Mouse (Mus musculus) heart, embryonic 16.5 days (tissue): ENCODE data around the gene Sfn. TPM values are rescaled to one million over a fixed set of nuclear protein-coding genes. Genes with fewer than 3 reads are reported as not detected.
A peak's percentile ranks its signal among the peaks of the same experiment; 100 is the strongest.

Experiments used
- ATAC-seq: fragments of 200-750 bp; cut with Nextera tagmentation; replicated peaks from 2 replicates; pipeline ENCODE4 v1.8.0; 2017; ENCODE audit warnings: moderate number of reproducible peaks; ENCODE audit not compliant: insufficient read depth, low FRiP score; ENCODE audit errors: extremely low read depth
- H3K27ac ChIP-seq: fragments of 300-500 bp; sonication (generic); 2 replicates; pipeline ENCODE4 v1.5.1; 2014; ENCODE audit warnings: mild to moderate bottlenecking, low read length, control low read depth, moderate library complexity
- H3K27me3 ChIP-seq: fragments of 300-500 bp; sonication (generic); 2 replicates; pipeline ENCODE4 v1.6.1; 2014; ENCODE audit warnings: low read length, mixed read lengths; ENCODE audit not compliant: control insufficient read depth, insufficient read depth
- H3K36me3 ChIP-seq: fragments of 300-500 bp; sonication (generic); 2 replicates; pipeline ENCODE4 v1.6.1; 2014; ENCODE audit not compliant: control insufficient read depth, insufficient read depth
- H3K4me1 ChIP-seq: fragments of 300-500 bp; sonication (generic); 2 replicates; pipeline ENCODE4 v1.6.1; 2014; ENCODE audit warnings: low read length, mixed read lengths; ENCODE audit not compliant: control insufficient read depth, insufficient read depth
- H3K4me2 ChIP-seq: fragments of 300-500 bp; sonication (generic); 2 replicates; pipeline ENCODE4 v1.6.1; 2014; ENCODE audit warnings: low read depth, mild to moderate bottlenecking, control low read depth, low read length
- H3K4me3 ChIP-seq: fragments of 300-500 bp; sonication (generic); 2 replicates; pipeline ENCODE4 v1.5.1; 2014; ENCODE audit warnings: mild to moderate bottlenecking, control low read depth, low read length
- H3K9ac ChIP-seq: fragments of 300-500 bp; sonication (generic); 2 replicates; pipeline ENCODE4 v1.6.1; 2014; ENCODE audit warnings: low read length, control low read depth
- H3K9me3 ChIP-seq: fragments of 300-500 bp; sonication (generic); replicated peaks from 2 replicates; pipeline ENCODE4 v1.6.1; 2016; ENCODE audit warnings: low read length; ENCODE audit not compliant: control insufficient read depth
- WGBS: fragments of 180-500 bp; shearing (Covaris S2); extraction: QIAGEN DNeasy Blood & Tissue Kit; methylation state at CpG from one replicate; pipeline ENCODE4 v1.1.7; 2014; 5-methylcytosine and 5-hydroxymethylcytosine counted together
- polyA plus RNA-seq: library from polyadenylated mRNA; unstranded; fragments of >200 nt; fragmentation: Nextera tagmentation; extraction: Ambion mirVana; gene quantifications from 2 replicates; pipeline ENCODE4 v1.2.1, GENCODE M21; 2015

Sfn gene
- polyA plus RNA-seq, 1 experiment from 2014 or later: 20.6 TPM

DNA sequence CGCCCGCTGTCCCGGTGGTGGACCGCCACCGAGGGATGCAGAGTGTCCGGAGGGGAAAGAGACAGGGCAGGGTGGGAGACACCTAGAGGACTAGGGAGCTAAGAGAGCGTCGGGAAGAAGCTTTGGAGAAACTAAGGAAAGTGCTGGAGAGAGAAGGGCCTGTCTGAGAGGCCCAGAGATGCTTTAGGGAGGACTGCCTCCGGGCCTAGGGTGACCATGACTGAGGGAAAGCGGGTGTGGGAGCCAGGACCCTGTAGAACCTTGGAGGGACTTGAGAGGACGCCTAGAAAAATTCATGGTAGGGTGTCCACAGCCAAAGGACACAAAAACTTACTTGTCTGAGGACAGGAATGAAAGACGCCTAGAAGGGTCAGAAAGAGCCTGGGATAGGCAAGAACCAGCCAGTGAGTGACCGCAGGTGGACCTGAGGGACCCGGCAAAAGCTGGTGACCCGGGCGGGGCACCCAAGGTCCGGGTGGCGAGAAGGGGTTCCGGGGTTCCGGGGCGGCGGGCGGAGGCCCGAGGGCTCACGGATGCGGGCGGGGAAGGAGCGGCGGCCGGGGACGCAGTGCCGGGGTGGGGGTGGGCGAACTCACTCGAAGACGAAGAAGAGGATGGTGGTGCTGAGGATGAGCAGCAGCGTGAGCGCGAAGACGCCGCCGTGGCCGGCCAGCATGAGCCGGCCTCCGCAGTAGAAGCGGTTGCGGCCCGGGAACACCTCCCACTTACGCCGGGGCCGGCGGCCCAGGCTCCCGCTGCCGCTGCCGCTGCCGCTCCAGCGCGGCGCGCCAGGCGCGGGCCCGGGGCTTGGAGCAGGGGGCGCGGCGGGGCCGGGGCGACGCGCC lies 30.7 kb upstream of the Sfn start:
- Histone ChIP-seq H3K27ac (peak overlapping the region; percentile 62), H3K36me3 (no peaks in the 10 kb centered on the region), H3K4me3 (peak overlapping the region; percentile 83), H3K27me3 (no peaks in the 10 kb centered on the region), H3K4me2 (peak overlapping the region; percentile 95), H3K4me1 (peaks cover 24% of the 10 kb centered on the region), H3K9me3 (no peaks in the 10 kb centered on the region), H3K9ac (peak overlapping the region; percentile 89)
- peak; percentile 73 for ATAC-seq
- WGBS: 3% methylated on average over 59 of the region's 69 CpGs

GRCm38 (mm10) chr4:133631769-133632411 lies 29.9 kb upstream of the Sfn start:
- H3K27ac ChIP-seq: no peak overlapping the region; the same call in 1 of the 2 replicates
- H3K9me3 ChIP-seq: no peaks in the 10 kb centered on the region
- peak overlapping the region; percentile 95 for H3K4me2 ChIP-seq
- H3K4me1 ChIP-seq: peaks cover 24% of the 10 kb centered on the region
- H3K9ac ChIP-seq: peak overlapping the region; percentile 89
- 43% methylated on average over 9 of the region's 9 CpGs for WGBS
- no peak for ATAC-seq
- H3K36me3 ChIP-seq: no peaks in the 10 kb centered on the region
- no peaks in the 10 kb centered on the region for H3K27me3 ChIP-seq
- peak overlapping the region; percentile 83 for H3K4me3 ChIP-seq

- Histone ChIP-seq H3K4me2 (peak overlapping the region; percentile 95), H3K27me3 (no peaks in the 10 kb centered on the region), H3K36me3 (no peaks in the 10 kb centered on the region), H3K9ac (peak overlapping the region; percentile 11; the same call in 1 of the 2 replicates), H3K4me3 (peak overlapping the region; percentile 13; the same call in 1 of the 2 replicates), H3K9me3 (no peaks in the 10 kb centered on the region), H3K27ac (no peak overlapping the region), H3K4me1 (peaks cover 26% of the 10 kb centered on the region)
- WGBS: 73% methylated on average over 14 of the region's 14 CpGs
- ATAC-seq: no peak
These were observed 29.3 kb upstream of the Sfn start for GRCm38 (mm10) chr4:133631071-133631768.

- H3K27ac ChIP-seq: no peak overlapping the region
- H3K4me3 ChIP-seq: no peak overlapping the region
- H3K36me3 ChIP-seq: no peaks in the 10 kb centered on the region
- no peak overlapping the region for H3K4me2 ChIP-seq
- H3K4me1 ChIP-seq: peaks cover 26% of the 10 kb centered on the region
- H3K9ac ChIP-seq: no peak overlapping the region
- no peaks in the 10 kb centered on the region for H3K9me3 ChIP-seq
- no peak for ATAC-seq
- 82% methylated on average over 8 of the region's 8 CpGs for WGBS
- no peaks in the 10 kb centered on the region for H3K27me3 ChIP-seq
These were observed 28.5 kb upstream of the Sfn start for GRCm38 (mm10) chr4:133630326-133630920.

- peaks cover 3% of the 10 kb centered on the region; the same call in 1 of the 2 replicates for H3K36me3 ChIP-seq
- no peaks in the 10 kb centered on the region for H3K9me3 ChIP-seq
- no peak overlapping the region for H3K27ac ChIP-seq
- no peak for ATAC-seq
- 69% methylated on average over 7 of the region's 7 CpGs for WGBS
- H3K27me3 ChIP-seq: no peaks in the 10 kb centered on the region
- H3K9ac ChIP-seq: no peak overlapping the region
- peaks cover 26% of the 10 kb centered on the region for H3K4me1 ChIP-seq
- H3K4me3 ChIP-seq: no peak overlapping the region
- H3K4me2 ChIP-seq: no peak overlapping the region
These were observed 27.2 kb upstream of the Sfn start for GRCm38 (mm10) chr4:133629191-133629590.

GRCm38 (mm10) chr4:133628517-133628916 lies 26.5 kb upstream of the Sfn start:
- WGBS: 81% methylated on average over 2 of the region's 2 CpGs
- no peaks in the 10 kb centered on the region for H3K27me3 ChIP-seq
- ATAC-seq: no peak

DNA sequence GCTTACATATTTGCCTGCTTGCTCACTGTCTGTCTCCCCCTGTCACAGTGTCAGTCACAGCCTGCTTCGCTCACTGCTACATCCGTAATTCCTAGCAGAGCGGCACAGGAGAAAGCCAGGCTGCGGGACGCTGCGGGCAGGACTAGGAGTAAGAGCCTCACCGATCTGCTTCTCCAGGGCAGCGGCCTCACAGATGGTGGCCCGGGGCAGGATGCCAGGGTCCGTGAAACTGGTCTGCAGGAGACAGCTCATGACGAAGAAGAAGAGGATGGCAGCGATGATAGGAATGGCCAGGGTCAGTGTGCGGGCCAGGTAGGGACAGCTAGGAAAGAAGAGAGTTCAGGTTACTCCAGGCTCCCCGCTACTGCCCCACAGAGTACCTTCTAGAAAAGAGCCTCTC lies 25.1 kb upstream of the Sfn start:
- no peak overlapping the region for H3K9ac ChIP-seq
- no peaks in the 10 kb centered on the region for H3K9me3 ChIP-seq
- no peaks in the 10 kb centered on the region for H3K27me3 ChIP-seq
- peaks cover 18% of the 10 kb centered on the region for H3K4me1 ChIP-seq
- ATAC-seq: no peak
- no peak overlapping the region for H3K4me3 ChIP-seq
- H3K4me2 ChIP-seq: no peak overlapping the region
- peaks cover 3% of the 10 kb centered on the region; the same call in 1 of the 2 replicates for H3K36me3 ChIP-seq
- no peak overlapping the region for H3K27ac ChIP-seq
- WGBS: 89% methylated on average over 14 of the region's 14 CpGs

More at GRCm38 (mm10) chr4:133628517-133628916, 26.5 kb upstream of the Sfn start:
- Histone ChIP-seq H3K4me1 (peaks cover 22% of the 10 kb centered on the region), H3K4me3 (no peak overlapping the region), H3K36me3 (peaks cover 3% of the 10 kb centered on the region; the same call in 1 of the 2 replicates), H3K4me2 (no peak overlapping the region), H3K27ac (no peak overlapping the region), H3K9me3 (no peaks in the 10 kb centered on the region), H3K9ac (no peak overlapping the region)

DNA sequence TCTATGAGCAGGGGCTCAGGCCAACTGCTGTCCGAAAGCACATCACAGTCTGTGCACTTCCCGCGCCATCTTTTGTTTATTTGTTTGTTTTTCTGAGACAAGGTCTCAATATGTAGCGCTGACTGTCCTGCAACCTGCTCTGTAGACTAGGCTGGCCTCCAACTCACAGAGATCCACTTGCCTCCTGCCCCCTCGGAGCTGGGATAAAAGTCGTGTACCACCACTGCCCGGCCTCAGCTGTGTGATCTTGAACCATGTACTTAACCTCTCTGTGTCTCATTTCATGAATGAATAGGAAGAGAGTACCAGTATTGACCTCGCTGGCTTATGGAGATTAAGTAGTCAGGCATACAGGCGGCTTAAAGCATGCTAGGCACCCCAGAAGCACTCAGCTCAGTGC lies 24.7 kb upstream of the Sfn start:
- Histone ChIP-seq H3K36me3 (peaks cover 3% of the 10 kb centered on the region; the same call in 1 of the 2 replicates), H3K27me3 (no peaks in the 10 kb centered on the region), H3K4me3 (no peak overlapping the region), H3K4me1 (peaks cover 17% of the 10 kb centered on the region), H3K27ac (peak overlapping the region; percentile 83), H3K4me2 (no peak overlapping the region), H3K9me3 (no peaks in the 10 kb centered on the region), H3K9ac (no peak overlapping the region)
- no peak for ATAC-seq
- WGBS: 89% methylated on average over 9 of the region's 9 CpGs
